Mouse (Mus musculus) limb, embryonic 14.5 days (tissue): ENCODE data around the gene Ezh1. TPM values are rescaled to one million over a fixed set of nuclear protein-coding genes. Genes with fewer than 3 reads are reported as not detected.

ENCODE experiments used
- ATAC-seq: fragments of 200-750 bp; cut with Nextera tagmentation; 2 replicates; pipeline ENCODE4 v1.8.0; 2017; ENCODE audit warnings: low read depth, moderate number of reproducible peaks, moderate TSS enrichment; ENCODE audit not compliant: low FRiP score
- DNase-seq: peaks from one replicate; pipeline ENCODE4 v3.0.0-alpha.2; 2015; ENCODE audit warnings: low spot score
- H3K27ac ChIP-seq: fragments of 300-500 bp; sonication (generic); replicated peaks from 2 replicates; pipeline ENCODE4 v1.5.1; 2014; ENCODE audit warnings: low read depth, mild to moderate bottlenecking, low read length, moderate library complexity, mixed read lengths
- H3K27me3 ChIP-seq: fragments of 300-500 bp; sonication (generic); 2 replicates; pipeline ENCODE4 v1.6.1; 2014; ENCODE audit warnings: low read length, mixed read lengths; ENCODE audit not compliant: control insufficient read depth, insufficient read depth
- H3K36me3 ChIP-seq: fragments of 300-500 bp; sonication (generic); 2 replicates; pipeline ENCODE4 v1.6.1; 2014; ENCODE audit warnings: mild to moderate bottlenecking, low read length, moderate library complexity, mixed read lengths; ENCODE audit not compliant: control insufficient read depth, insufficient read depth
- H3K4me1 ChIP-seq: fragments of 300-500 bp; sonication (generic); 2 replicates; pipeline ENCODE4 v1.6.1; 2014; ENCODE audit warnings: antibody characterized with exemption, low read length, mixed read lengths; ENCODE audit not compliant: control insufficient read depth, insufficient read depth
- H3K4me2 ChIP-seq: fragments of 300-500 bp; sonication (generic); replicated peaks from 2 replicates; pipeline ENCODE4 v1.6.1; 2014; ENCODE audit warnings: low read depth, mild to moderate bottlenecking, low read length, moderate library complexity; ENCODE audit not compliant: severe bottlenecking
- H3K4me3 ChIP-seq: fragments of 300-500 bp; sonication (generic); replicated peaks from 2 replicates; pipeline ENCODE4 v1.5.1; 2014; ENCODE audit warnings: low read length
- H3K9ac ChIP-seq: fragments of 300-500 bp; sonication (generic); 2 replicates; pipeline ENCODE4 v1.6.1; 2014; ENCODE audit warnings: mild to moderate bottlenecking, low read depth, low read length, moderate library complexity; ENCODE audit not compliant: severe bottlenecking
- H3K9me3 ChIP-seq: fragments of 300-500 bp; sonication (generic); 2 replicates; pipeline ENCODE4 v1.6.1; 2016; ENCODE audit warnings: low read length; ENCODE audit not compliant: control insufficient read depth
- POLR2A ChIP-seq: fragments of 200-500 bp; IDR thresholded peaks from 2 replicates; pipeline ENCODE4 v1.8.0; 2012; ENCODE audit warnings: inconsistent platforms, mild to moderate bottlenecking, moderate library complexity, borderline replicate concordance; ENCODE audit not compliant: insufficient read depth, insufficient read length; ENCODE audit errors: extremely low read depth
- WGBS: fragments of 180-500 bp; shearing (Covaris S2); extraction: QIAGEN DNeasy Blood & Tissue Kit; methylation state at CpG from one replicate; pipeline ENCODE4 v1.1.7; 2014; 5-methylcytosine and 5-hydroxymethylcytosine counted together
- polyA plus RNA-seq, 2 experiments: library from polyadenylated mRNA; depleted of rRNA in 1 of 2; stranded (reverse) in 1 of 2; unstranded in 1 of 2; fragments of >200 nt; fragmentation: Nextera tagmentation in 1 of 2; extraction: Ambion mirVana in 1 of 2; gene quantifications; 2 replicates each; pipeline versions ENCODE4 v1.2.1 to v1.2.3; 2012 to 2014

Ezh1 gene
- polyA plus RNA-seq, 2 experiments, result 14.4 to 28.4 TPM

DNA sequence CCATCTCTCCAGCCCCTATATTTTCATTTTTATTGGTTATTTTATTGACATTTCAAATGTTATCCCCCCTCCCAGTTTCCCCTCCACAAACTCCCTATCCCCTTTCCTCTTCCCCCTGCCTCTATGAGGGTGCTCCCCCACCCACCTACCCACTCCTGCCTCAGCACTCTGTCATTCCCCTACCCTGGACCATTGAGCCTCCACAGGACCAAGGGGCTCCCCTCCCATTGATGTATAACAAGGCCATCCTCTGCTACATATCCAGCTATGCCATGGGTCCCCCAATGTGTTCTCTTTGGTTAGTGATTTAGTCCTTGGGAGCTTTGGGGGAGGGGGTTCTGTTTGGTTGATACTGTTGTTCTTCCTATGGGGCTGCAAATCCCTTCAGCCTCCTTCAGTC, 71.6 kb downstream of the Ezh1 start:
- H3K27ac ChIP-seq, result no peak overlapping the region
- H3K9me3 ChIP-seq, result no peaks in the 10 kb centered on the region
- no peak overlapping the region for H3K4me2 ChIP-seq
- no peak overlapping the region for H3K9ac ChIP-seq
- no peak for TF ChIP-seq POLR2A
- peaks cover 9% of the 10 kb centered on the region; the same call in 1 of the 2 replicates for H3K4me1 ChIP-seq
- no peaks in the 10 kb centered on the region for H3K36me3 ChIP-seq
- no peak overlapping the region for H3K4me3 ChIP-seq
- no peaks in the 10 kb centered on the region for H3K27me3 ChIP-seq
- no peak for ATAC-seq
- DNase-seq, result no peak

DNA sequence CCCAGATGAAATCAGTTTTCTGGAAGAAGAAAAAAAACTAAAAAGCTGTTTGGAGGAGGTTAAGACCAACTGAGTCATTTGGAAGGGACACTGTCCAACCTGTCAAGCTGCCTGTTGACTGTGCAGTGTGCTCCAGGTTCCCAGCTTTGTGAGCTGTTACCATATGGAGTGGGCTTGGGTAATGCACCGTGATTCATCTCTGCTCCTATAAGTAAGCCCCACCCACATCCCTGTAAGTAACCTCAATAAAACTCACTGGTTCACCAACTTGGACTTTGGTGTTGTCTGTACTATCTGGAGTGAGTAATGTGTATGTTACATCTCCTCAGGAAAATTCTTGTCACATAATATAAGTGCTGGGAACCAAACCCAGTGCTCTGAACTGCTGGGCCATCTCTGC, 73.4 kb downstream of the Ezh1 start:
- H3K4me2 ChIP-seq, result no peak overlapping the region
- H3K36me3 ChIP-seq, result no peaks in the 10 kb centered on the region
- H3K4me3 ChIP-seq, result no peak overlapping the region
- no peak for TF ChIP-seq POLR2A
- DNase-seq, result no peak
- 52% methylated on average over 1 of the region's 1 CpGs for WGBS
- no peaks in the 10 kb centered on the region for H3K27me3 ChIP-seq
- no peak for ATAC-seq
- no peak overlapping the region for H3K27ac ChIP-seq
- no peaks in the 10 kb centered on the region for H3K9me3 ChIP-seq
- no peak overlapping the region for H3K9ac ChIP-seq
- H3K4me1 ChIP-seq, result peaks cover 20% of the 10 kb centered on the region

DNA sequence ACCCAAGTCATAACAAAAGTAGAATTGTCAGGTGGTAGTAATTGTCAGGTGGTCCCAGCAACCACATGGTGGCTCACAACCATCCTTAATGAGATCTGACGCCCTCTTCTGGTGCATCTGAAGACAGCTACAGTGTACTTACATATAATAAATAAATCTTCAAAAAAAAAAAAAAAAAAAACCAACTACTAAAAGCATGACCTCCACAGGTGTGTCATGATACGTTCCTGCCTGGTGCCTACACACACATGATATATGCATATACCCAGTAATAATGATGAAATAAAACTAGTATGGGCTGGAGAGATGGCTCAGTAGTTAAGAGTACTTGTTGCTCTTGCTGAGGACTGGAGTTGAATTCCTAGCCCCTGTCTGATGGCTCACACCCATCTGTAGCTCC, 75.2 kb downstream of the Ezh1 start:
- Histone ChIP-seq H3K9ac (no peak overlapping the region), H3K4me1 (peaks cover 17% of the 10 kb centered on the region), H3K27ac (no peak overlapping the region), H3K4me2 (no peak overlapping the region), H3K36me3 (no peaks in the 10 kb centered on the region), H3K4me3 (no peak overlapping the region), H3K27me3 (no peaks in the 10 kb centered on the region), H3K9me3 (no peaks in the 10 kb centered on the region)
- WGBS, result 60% methylated on average over 2 of the region's 2 CpGs
- ATAC-seq, result no peak
- TF ChIP-seq POLR2A, result no peak
- DNase-seq, result no peak

DNA sequence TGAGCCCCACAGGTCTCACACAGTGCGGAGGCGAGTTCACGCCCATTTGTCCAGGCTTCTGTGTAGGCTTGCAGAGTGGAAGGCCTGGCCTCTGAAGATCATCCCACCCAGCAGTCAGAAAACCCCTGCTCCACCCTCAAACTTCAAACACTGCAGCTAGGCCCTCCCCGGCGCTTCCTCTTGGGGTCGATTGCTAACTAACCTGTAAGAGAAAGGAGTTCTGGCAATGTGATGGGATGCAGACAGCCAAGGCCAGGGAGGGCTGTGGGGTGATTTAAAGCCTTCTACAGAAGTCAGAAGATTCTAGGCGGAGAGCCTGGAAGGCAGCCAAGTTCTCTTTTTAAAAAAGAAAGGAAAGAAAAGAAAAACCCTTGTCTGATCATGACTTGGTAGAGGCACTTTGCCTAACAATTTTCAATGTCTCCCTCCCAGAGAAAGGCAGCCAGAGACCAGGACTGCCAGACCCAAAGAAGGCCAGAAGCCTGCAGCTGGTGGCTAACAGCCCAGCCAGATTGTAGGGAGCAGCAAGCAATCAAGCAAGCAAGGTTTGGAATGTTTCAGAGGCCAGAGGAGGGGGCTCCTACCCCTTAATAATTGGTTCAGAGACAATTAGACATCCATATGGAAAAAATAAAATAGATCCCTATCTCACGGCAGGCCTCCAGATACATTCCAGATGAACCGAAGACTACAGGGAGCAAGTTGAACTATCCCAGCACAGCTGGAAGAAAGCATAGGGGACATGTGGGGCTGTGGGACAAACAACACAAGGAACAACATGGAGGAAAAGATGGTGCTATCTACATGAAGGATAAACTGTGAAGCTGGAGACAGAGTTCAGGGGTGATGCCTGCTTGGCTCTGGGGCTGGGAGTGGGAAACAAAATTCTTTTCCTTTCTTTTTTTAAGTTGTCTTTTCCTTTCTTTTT, 76.8 kb downstream of the Ezh1 start:
- ATAC-seq (peak; percentile 60), DNase-seq (peak; percentile 89)
- Histone ChIP-seq H3K36me3 (no peaks in the 10 kb centered on the region), H3K4me1 (peaks cover 12% of the 10 kb centered on the region), H3K9me3 (no peaks in the 10 kb centered on the region), H3K9ac (peak overlapping the region; percentile 18; the same call in 1 of the 2 replicates), H3K4me3 (no peak overlapping the region), H3K27me3 (no peaks in the 10 kb centered on the region), H3K27ac (peak overlapping the region; percentile 81), H3K4me2 (no peak overlapping the region)
- TF ChIP-seq POLR2A, result no peak
- 11% methylated on average over 9 of the region's 9 CpGs for WGBS

DNA sequence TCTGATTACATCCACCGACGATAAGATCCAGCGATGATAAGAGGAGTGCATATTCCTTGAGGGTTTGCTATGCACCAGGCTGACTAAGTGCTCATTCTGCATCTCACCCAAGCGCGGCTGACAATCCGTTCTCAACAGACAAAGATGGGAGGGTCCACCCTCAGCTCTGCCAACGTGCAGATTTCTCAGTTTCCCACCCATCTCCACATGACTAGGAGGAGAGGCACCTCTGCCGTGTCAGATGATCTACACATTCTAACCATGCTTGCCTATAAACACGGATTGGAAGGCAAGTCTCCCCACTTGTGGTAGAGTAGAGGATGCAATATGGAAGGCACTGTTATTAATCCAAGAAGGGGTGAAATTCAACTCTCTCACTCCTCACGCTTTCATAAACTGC, 77.5 kb downstream of the Ezh1 start:
- Histone ChIP-seq H3K27me3 (no peaks in the 10 kb centered on the region), H3K9me3 (no peaks in the 10 kb centered on the region), H3K27ac (peak overlapping the region; percentile 81), H3K4me2 (no peak overlapping the region), H3K36me3 (no peaks in the 10 kb centered on the region), H3K4me1 (peaks cover 12% of the 10 kb centered on the region), H3K4me3 (no peak overlapping the region), H3K9ac (0 out of 2 replicates have a peak overlapping the region, but pooled peaks have one; percentile 18)
- no peak for TF ChIP-seq POLR2A
- no peak for ATAC-seq
- DNase-seq, result no peak
- 53% methylated on average over 10 of the region's 10 CpGs for WGBS
